Mouse (Mus musculus): ENCODE data around the gene Pofut1.

GRCm38 (mm10) chr2:153287835-153288234 lies 46.5 kb downstream of the Pofut1 start:
- TF ChIP-seq POLR2A (IDR thresholded peaks at IDR 0.05; ENCODE audit: borderline replicate concordance, low read depth, low read length) (no peak), CTCF (IDR thresholded peaks at IDR 0.05; ENCODE audit: low read depth, low read length) (no peak)

Data from bone marrow macrophage, adult 2 months (primary cell).